Mouse (Mus musculus) kidney, embryonic 16.5 days (tissue): ENCODE data around the gene Gm42742. TPM values are rescaled to one million over a fixed set of nuclear protein-coding genes. Genes with fewer than 3 reads are reported as not detected.

ENCODE experiments used
- microRNA-seq: library from miRNA; unstranded; fragments of <30 nt; microRNA quantifications from one replicate; pipeline ENCODE4, GENCODE M21; 2016
- polyA plus RNA-seq: library from polyadenylated mRNA; unstranded; fragments of >200 nt; fragmentation: Nextera tagmentation; extraction: Ambion mirVana; gene quantifications from 2 replicates; pipeline ENCODE4 v1.2.1, GENCODE M21; 2015

The Gm42742 gene
- polyA plus RNA-seq, 1 experiment from 2014 or later = 51.6 TPM

Small RNA genes within 50 kb of the gene (microRNA-seq; reads per million reads assigned to microRNA genes)
- gene Gm44343 = not detected

Other genes starting within 250 kb of the Gm42742 start
- gene Ypel3, start 244.1 kb downstream of the Gm42742 start, polyA plus RNA-seq = 95.8 and 101 TPM in 2 replicates
- 0.29 and 0.78 TPM in 2 replicates for gene Tbx6, start 239.6 kb downstream of the Gm42742 start, polyA plus RNA-seq
- gene Ppp4c, start 228.6 kb downstream of the Gm42742 start, polyA plus RNA-seq = 267 and 271 TPM in 2 replicates
- 0.19 and 0.52 TPM in 2 replicates for gene Fam57b, start 223.4 kb downstream of the Gm42742 start, polyA plus RNA-seq
- gene 4930451I11Rik, start 189.5 kb downstream of the Gm42742 start, polyA plus RNA-seq = not detected in 2 replicates
- gene Doc2a, start 173.7 kb downstream of the Gm42742 start, polyA plus RNA-seq = 7.8 and 8.7 TPM in 2 replicates
- 32.6 and 42.7 TPM in 2 replicates for gene Hirip3, start 159.1 kb downstream of the Gm42742 start, polyA plus RNA-seq
- gene Ino80e, start 158.7 kb downstream of the Gm42742 start, polyA plus RNA-seq = 75.3 and 88.0 TPM in 2 replicates
- 58.6 and 59.9 TPM in 2 replicates for gene Taok2, start 136.4 kb downstream of the Gm42742 start, polyA plus RNA-seq
- gene Tmem219, start 98.2 kb downstream of the Gm42742 start, polyA plus RNA-seq = 33.8 and 34.1 TPM in 2 replicates
- gene Kctd13, start 92.2 kb downstream of the Gm42742 start, polyA plus RNA-seq = 16.5 and 17.7 TPM in 2 replicates
- gene Asphd1, start 71.5 kb downstream of the Gm42742 start, polyA plus RNA-seq = 0.12 and 0.24 TPM in 2 replicates
- 0.86 and 1.6 TPM in 2 replicates for gene Sez6l2, start 70.5 kb downstream of the Gm42742 start, polyA plus RNA-seq
- gene Cdipt, start 45.2 kb downstream of the Gm42742 start, polyA plus RNA-seq = 135 and 137 TPM in 2 replicates
- 1.6 and 2.1 TPM in 2 replicates for gene Cdiptos, start 45.0 kb downstream of the Gm42742 start, polyA plus RNA-seq
- 19.7 and 21.4 TPM in 2 replicates for gene Mvp, start 6.5 kb downstream of the Gm42742 start, polyA plus RNA-seq
- 1.2 TPM in 1 of 2 replicates, not detected in the other for gene Pagr1b, start 4.6 kb downstream of the Gm42742 start, polyA plus RNA-seq
- 61.3 and 88.7 TPM in 2 replicates for gene Pagr1a, start 3.7 kb downstream of the Gm42742 start, polyA plus RNA-seq
- 5.4 and 6.0 TPM in 2 replicates for gene Prrt2, start 114 bp upstream of the Gm42742 start, polyA plus RNA-seq
- 47.9 and 48.1 TPM in 2 replicates for gene Maz, start 5.9 kb upstream of the Gm42742 start, polyA plus RNA-seq
- gene Kif22, start 21.4 kb upstream of the Gm42742 start, polyA plus RNA-seq = 145 and 150 TPM in 2 replicates
- not detected in 2 replicates for gene Zg16, start 66.2 kb upstream of the Gm42742 start, polyA plus RNA-seq
- 5.3 and 5.4 TPM in 2 replicates for gene AI467606, start 70.3 kb upstream of the Gm42742 start, polyA plus RNA-seq
- 24.4 and 26.2 TPM in 2 replicates for gene Qprt, start 101.1 kb upstream of the Gm42742 start, polyA plus RNA-seq
- gene Spn, start 116.7 kb upstream of the Gm42742 start, polyA plus RNA-seq = 0.21 and 0.32 TPM in 2 replicates
- 66.9 and 68.7 TPM in 2 replicates for gene Cd2bp2, start 175.0 kb upstream of the Gm42742 start, polyA plus RNA-seq
- gene Tbc1d10b, start 187.4 kb upstream of the Gm42742 start, polyA plus RNA-seq = 23.2 and 25.8 TPM in 2 replicates
- gene Mylpf, start 187.8 kb upstream of the Gm42742 start, polyA plus RNA-seq = 26.7 and 28.8 TPM in 2 replicates
- gene Zfp553, start 212.0 kb upstream of the Gm42742 start, polyA plus RNA-seq = 45.2 and 46.0 TPM in 2 replicates
- gene Sept1, start 212.0 kb upstream of the Gm42742 start, polyA plus RNA-seq = 18.6 and 26.6 TPM in 2 replicates
- gene Zfp771, start 223.2 kb upstream of the Gm42742 start, polyA plus RNA-seq = 60.5 and 64.3 TPM in 2 replicates
- 196 and 200 TPM in 2 replicates for gene Dctpp1, start 239.6 kb upstream of the Gm42742 start, polyA plus RNA-seq